ENCODE assay signal across 7 mouse cellular contexts in genomic region chr1:131827207-131827786, GRCm38 (mm10). TPM values are rescaled to one million over a fixed set of nuclear protein-coding genes. Genes with fewer than 3 reads are reported as not detected.
A peak's percentile ranks its signal among the peaks of the same experiment; 100 is the strongest.
DNase-seq lines count a peak whose midpoint lies in the region; ATAC-seq lines count a peak whose summit lies in the region.

Gene Slc41a1, plus strand, starts transcription at chr1:131827493.

- peaks cover 24% of the 10 kb centered on the region for H3K36me3 ChIP-seq in embryonic facial prominence, embryonic 10.5 days (replicated peaks)
- peaks cover 19% of the 10 kb centered on the region for H3K36me3 ChIP-seq in heart, embryonic 14.5 days (ENCODE audit: control insufficient read depth, insufficient read depth, low read length)

- ATAC-seq in heart, embryonic 14.5 days (ENCODE audit: insufficient number of reproducible peaks, insufficient read depth, low FRiP score, low read depth): peak; percentile 17

- H3K4me1 ChIP-seq in embryonic facial prominence, embryonic 10.5 days: peaks cover 37% of the 10 kb centered on the region
- peaks cover 6 to 16% of the 10 kb centered on the region in 2 experiments for H3K4me1 ChIP-seq in heart, embryonic 14.5 days (ENCODE audit: control insufficient read depth in 2 of 2, insufficient read depth in 2 of 2, low read length in 2 of 2)

- 2% methylated on average over 25 of the region's 25 CpGs for WGBS in embryonic facial prominence, embryonic 10.5 days
- WGBS in heart, embryonic 14.5 days: 2% methylated on average over 25 of the region's 25 CpGs

- H3K27me3 ChIP-seq in embryonic facial prominence, embryonic 10.5 days (replicated peaks; ENCODE audit: low read depth, poor library complexity, severe bottlenecking): peaks cover 7% of the 10 kb centered on the region; the same call in 1 of the 2 replicates
- H3K27me3 ChIP-seq in heart, embryonic 14.5 days (ENCODE audit: control insufficient read depth, insufficient read depth, low read length): no peaks in the 10 kb centered on the region

- DNase-seq in urinary bladder, postnatal 25 days (ENCODE audit: low spot score): peak; percentile 15
- DNase-seq in urinary bladder, postnatal 14 days (ENCODE audit: low spot score): no peak
- no peak for DNase-seq in embryonic facial prominence, embryonic 10.5 days (ENCODE audit: low spot score)
- no peak for DNase-seq in left cerebral cortex, adult 8-10 months (ENCODE audit: low spot score in 2 of 2)
- DNase-seq in monocyte, adult 2 months (ENCODE audit: low read depth in 1 of 2, low spot score in 2 of 2): peak; percentile 4 to 13
- DNase-seq in cerebellum, postnatal 10 days: no peak

- peak within 1 kb of the TSS; percentile 86 for H3K4me3 ChIP-seq in embryonic facial prominence, embryonic 10.5 days
- peak within 1 kb of the TSS; percentile 75 to 91 for H3K4me3 ChIP-seq in heart, embryonic 14.5 days (ENCODE audit: control insufficient read depth in 1 of 2, insufficient read depth in 1 of 2, low read depth in 1 of 2, low read length in 2 of 2)

- peak within 1 kb of the TSS; percentile 75 for H3K4me2 ChIP-seq in heart, embryonic 14.5 days (ENCODE audit: low read length)

- peak within 1 kb of the TSS; percentile 91 for H3K9ac ChIP-seq in heart, embryonic 14.5 days (ENCODE audit: low read length)

- H3K9me3 ChIP-seq in embryonic facial prominence, embryonic 10.5 days: no peaks in the 10 kb centered on the region
- H3K9me3 ChIP-seq in heart, embryonic 14.5 days (ENCODE audit: control insufficient read depth, low read length): no peaks in the 10 kb centered on the region

- H3K27ac ChIP-seq in embryonic facial prominence, embryonic 10.5 days (replicated peaks): peak within 1 kb of the TSS; percentile 95
- peak within 1 kb of the TSS; percentile 50 to 82 for H3K27ac ChIP-seq in heart, embryonic 14.5 days (replicated peaks in 1 of 2; ENCODE audit: control insufficient read depth in 1 of 2, insufficient read depth in 1 of 2, low read depth in 2 of 2, low read length in 2 of 2)

RNA-seq across cellular contexts. Expression of gene Slc41a1, which starts in this region (rescaled TPM):
- 12.3 TPM in 2 replicates for polyA plus RNA-seq in embryonic facial prominence, embryonic 10.5 days (2016; fragmentation: Nextera tagmentation; extraction: Ambion mirVana)
- 7.4 and 8.2 TPM in 2 replicates for polyA plus RNA-seq in heart, embryonic 14.5 days (2014; fragmentation: Nextera tagmentation; extraction: Ambion mirVana)
- 10 to 100 TPM; 49.4 to 56.1 (median 53.7) TPM for total RNA-seq in left cerebral cortex, adult 8-10 months (2022)

Comparison
In these comparisons a context has a peak if more than half of its experiments do, and no peak if none do; other contexts are left out.
1. DNase-seq: peak in urinary bladder, postnatal 25 days (single experiment) and monocyte, adult 2 months (2 of 2); none in urinary bladder, postnatal 14 days (single experiment), embryonic facial prominence, embryonic 10.5 days (single experiment), left cerebral cortex, adult 8-10 months (0 of 2) and cerebellum, postnatal 10 days (0 of 2).